In the genomic region with DNA sequence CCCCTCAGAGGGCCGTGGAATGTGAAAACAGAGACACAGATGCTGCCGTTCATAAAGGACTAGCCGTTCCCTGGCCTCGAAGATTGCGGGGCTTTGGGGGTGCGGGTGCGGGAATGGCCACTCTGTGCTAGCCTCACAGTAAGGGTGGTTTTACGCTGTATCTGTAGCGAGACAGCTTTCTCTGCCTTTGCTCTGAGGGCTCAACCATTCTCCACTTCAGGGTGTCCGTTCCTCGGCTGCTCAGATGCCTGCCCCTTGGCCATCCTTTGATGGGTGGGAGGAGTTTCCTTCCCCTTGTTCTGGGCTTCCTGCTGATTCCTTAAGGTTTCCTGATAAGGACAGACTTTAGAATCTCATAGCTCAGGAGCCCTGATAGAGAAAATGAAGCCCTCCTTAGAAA, we compare ENCODE assay signal across 8 mouse cellular contexts. TPM values are rescaled to one million over a fixed set of nuclear protein-coding genes. Genes with fewer than 3 reads are reported as not detected.
DNase-seq lines count a peak whose midpoint lies in the region; ATAC-seq and TF ChIP-seq lines count a peak whose summit lies in the region.

No protein-coding gene starts in this region.

- 0 out of 2 replicates have a peak overlapping the region, but pooled peaks have one; percentile 4 for H3K9ac ChIP-seq in forebrain, embryonic 14.5 days (ENCODE audit: low read length)
- peak overlapping the region; percentile 8; the same call in 1 of the 2 replicates for H3K9ac ChIP-seq in hindbrain, embryonic 14.5 days
- peak overlapping the region; percentile 67 for H3K9ac ChIP-seq in liver, embryonic 12.5 days
- H3K9ac ChIP-seq in neural tube, embryonic 13.5 days = peak overlapping the region; percentile 39; the same call in 1 of the 2 replicates

- H3K36me3 ChIP-seq in thymus, adult 2 months (ENCODE audit: control insufficient read depth, insufficient read depth, low read length) = no peaks in the 10 kb centered on the region
- H3K36me3 ChIP-seq in forebrain, embryonic 14.5 days (ENCODE audit: control insufficient read depth, insufficient read depth, low read length) = no peaks in the 10 kb centered on the region
- H3K36me3 ChIP-seq in hindbrain, embryonic 14.5 days (replicated peaks; ENCODE audit: control insufficient read depth, insufficient read depth) = no peaks in the 10 kb centered on the region
- no peaks in the 10 kb centered on the region for H3K36me3 ChIP-seq in liver, embryonic 12.5 days
- H3K36me3 ChIP-seq in neural tube, embryonic 13.5 days = no peaks in the 10 kb centered on the region

- peak overlapping the region; percentile 34 for H3K4me3 ChIP-seq in thymus, adult 2 months (ENCODE audit: control insufficient read depth, insufficient read depth, low read length)
- peak overlapping the region; percentile 1; the same call in 1 of the 2 replicates for H3K4me3 ChIP-seq in forebrain, embryonic 14.5 days (ENCODE audit: low read depth, low read length)
- peak overlapping the region; percentile 11; the same call in 1 of the 2 replicates for H3K4me3 ChIP-seq in hindbrain, embryonic 14.5 days (replicated peaks; ENCODE audit: low read length)
- peak overlapping the region; percentile 48 for H3K4me3 ChIP-seq in liver, embryonic 12.5 days
- H3K4me3 ChIP-seq in neural tube, embryonic 13.5 days = peak overlapping the region; percentile 25

- no peak for TF ChIP-seq CTCF in thymus, adult 2 months (IDR thresholded peaks at IDR 0.05; ENCODE audit: borderline replicate concordance, control insufficient read depth, extremely low read depth, insufficient read depth, low read length, poor library complexity)

- no peak for TF ChIP-seq POLR2A in thymus, adult 2 months (IDR thresholded peaks at IDR 0.05; ENCODE audit: control insufficient read depth, extremely low read depth, insufficient read depth, low read length, poor library complexity)

- WGBS in thymus, adult 2 months = 1% methylated on average over 11 of the region's 11 CpGs
- 8% methylated on average over 11 of the region's 11 CpGs for WGBS in forebrain, embryonic 14.5 days
- WGBS in hindbrain, embryonic 14.5 days = 15% methylated on average over 11 of the region's 11 CpGs
- under 1% methylated on average over 11 of the region's 11 CpGs for WGBS in liver, embryonic 12.5 days (ENCODE audit: insufficient replicate concordance)
- WGBS in neural tube, embryonic 13.5 days = 11% methylated on average over 11 of the region's 11 CpGs

- H3K4me2 ChIP-seq in forebrain, embryonic 14.5 days (ENCODE audit: low read length) = peak overlapping the region; percentile 37
- peak overlapping the region; percentile 42 for H3K4me2 ChIP-seq in hindbrain, embryonic 14.5 days (replicated peaks)
- H3K4me2 ChIP-seq in liver, embryonic 12.5 days = peak overlapping the region; percentile 78
- peak overlapping the region; percentile 48 for H3K4me2 ChIP-seq in neural tube, embryonic 13.5 days

- no peak for DNase-seq in thymus, adult 2 months
- no peak for DNase-seq in thymus, adult 18-20 months
- no peak for DNase-seq in forebrain, embryonic 14.5 days (ENCODE audit: low spot score)
- no peak for DNase-seq in hindbrain, embryonic 14.5 days (ENCODE audit: low spot score)
- DNase-seq in cerebellum, postnatal 36 days = no peak
- DNase-seq in right cerebral cortex, postnatal 14 days = no peak

- no peak overlapping the region for H3K27ac ChIP-seq in thymus, adult 2 months (ENCODE audit: control insufficient read depth, insufficient read depth, low read length)
- no peak overlapping the region for H3K27ac ChIP-seq in forebrain, embryonic 14.5 days (ENCODE audit: low read depth, low read length)
- no peak overlapping the region for H3K27ac ChIP-seq in hindbrain, embryonic 14.5 days
- H3K27ac ChIP-seq in liver, embryonic 12.5 days = peak overlapping the region; percentile 64; the same call in 1 of the 2 replicates
- H3K27ac ChIP-seq in neural tube, embryonic 13.5 days (replicated peaks) = no peak overlapping the region

- ATAC-seq in forebrain, embryonic 14.5 days = no peak
- ATAC-seq in hindbrain, embryonic 14.5 days (ENCODE audit: low FRiP score) = no peak
- ATAC-seq in liver, embryonic 12.5 days = no peak
- no peak for ATAC-seq in neural tube, embryonic 13.5 days (ENCODE audit: low read depth)

- no peaks in the 10 kb centered on the region for H3K9me3 ChIP-seq in forebrain, embryonic 14.5 days (replicated peaks; ENCODE audit: control insufficient read depth, low read length)
- H3K9me3 ChIP-seq in hindbrain, embryonic 14.5 days (ENCODE audit: control insufficient read depth, low read length) = no peaks in the 10 kb centered on the region
- H3K9me3 ChIP-seq in liver, embryonic 12.5 days (replicated peaks) = no peaks in the 10 kb centered on the region
- no peaks in the 10 kb centered on the region for H3K9me3 ChIP-seq in neural tube, embryonic 13.5 days

- H3K4me1 ChIP-seq in thymus, adult 2 months (replicated peaks; ENCODE audit: control insufficient read depth, insufficient read depth, low read length) = peaks cover 19% of the 10 kb centered on the region
- no peaks in the 10 kb centered on the region for H3K4me1 ChIP-seq in forebrain, embryonic 14.5 days (ENCODE audit: control insufficient read depth, insufficient read depth, low read length)
- H3K4me1 ChIP-seq in hindbrain, embryonic 14.5 days (replicated peaks; ENCODE audit: control insufficient read depth, insufficient read depth, low read length) = no peaks in the 10 kb centered on the region
- peaks cover 61% of the 10 kb centered on the region for H3K4me1 ChIP-seq in liver, embryonic 12.5 days
- 0 out of 2 replicates have a peak, but pooled peaks cover 6% of the 10 kb centered on the region for H3K4me1 ChIP-seq in neural tube, embryonic 13.5 days (replicated peaks)

- H3K27me3 ChIP-seq in thymus, adult 2 months (ENCODE audit: control insufficient read depth, insufficient read depth, low read length) = no peaks in the 10 kb centered on the region
- H3K27me3 ChIP-seq in forebrain, embryonic 14.5 days (replicated peaks; ENCODE audit: control insufficient read depth, insufficient read depth, low read length) = peaks cover 4% of the 10 kb centered on the region; the same call in 1 of the 2 replicates
- peaks cover 7% of the 10 kb centered on the region for H3K27me3 ChIP-seq in hindbrain, embryonic 14.5 days (ENCODE audit: control insufficient read depth, insufficient read depth, low read length)
- H3K27me3 ChIP-seq in liver, embryonic 12.5 days (replicated peaks) = peaks cover 4% of the 10 kb centered on the region; the same call in 1 of the 2 replicates
- peaks cover 21% of the 10 kb centered on the region for H3K27me3 ChIP-seq in neural tube, embryonic 13.5 days

RNA-seq across cellular contexts. Expression of a gene that starts 18.8 kb away (rescaled TPM):
- 94.3 and 107 TPM in 2 replicates for polyA plus RNA-seq in thymus, adult 2 months (2012; rRNA removed)
- 7.5 and 10.3 TPM in 2 replicates for polyA plus RNA-seq in forebrain, embryonic 14.5 days (2014; fragmentation: Nextera tagmentation; extraction: Ambion mirVana)
- polyA plus RNA-seq in hindbrain, embryonic 14.5 days (2014; fragmentation: Nextera tagmentation; extraction: Ambion mirVana) = 11.5 and 13.8 TPM in 2 replicates
- polyA plus RNA-seq in liver, embryonic 12.5 days (2016; fragmentation: Nextera tagmentation; extraction: Ambion mirVana) = 54.4 and 57.7 TPM in 2 replicates
- 8.3 TPM in 2 replicates for polyA plus RNA-seq in neural tube, embryonic 13.5 days (2015; fragmentation: Nextera tagmentation; extraction: Ambion mirVana)

RNA-seq across cellular contexts. Expression of a gene that starts 21.9 kb away (rescaled TPM):
- 9.3 and 11.4 TPM in 2 replicates for polyA plus RNA-seq in thymus, adult 2 months (2012; rRNA removed)
- 77.8 and 86.1 TPM in 2 replicates for polyA plus RNA-seq in forebrain, embryonic 14.5 days (2014; fragmentation: Nextera tagmentation; extraction: Ambion mirVana)
- 60.3 and 65.7 TPM in 2 replicates for polyA plus RNA-seq in hindbrain, embryonic 14.5 days (2014; fragmentation: Nextera tagmentation; extraction: Ambion mirVana)
- 59.8 and 59.9 TPM in 2 replicates for polyA plus RNA-seq in liver, embryonic 12.5 days (2016; fragmentation: Nextera tagmentation; extraction: Ambion mirVana)
- 67.0 and 69.0 TPM in 2 replicates for polyA plus RNA-seq in neural tube, embryonic 13.5 days (2015; fragmentation: Nextera tagmentation; extraction: Ambion mirVana)

RNA-seq across cellular contexts. Expression of a gene that starts 58.9 kb away (rescaled TPM):
- polyA plus RNA-seq in thymus, adult 2 months (2012; rRNA removed) = 20.1 and 21.2 TPM in 2 replicates
- 22.3 and 22.6 TPM in 2 replicates for polyA plus RNA-seq in forebrain, embryonic 14.5 days (2014; fragmentation: Nextera tagmentation; extraction: Ambion mirVana)
- polyA plus RNA-seq in hindbrain, embryonic 14.5 days (2014; fragmentation: Nextera tagmentation; extraction: Ambion mirVana) = 18.8 and 20.5 TPM in 2 replicates
- 25.4 and 30.7 TPM in 2 replicates for polyA plus RNA-seq in liver, embryonic 12.5 days (2016; fragmentation: Nextera tagmentation; extraction: Ambion mirVana)
- polyA plus RNA-seq in neural tube, embryonic 13.5 days (2015; fragmentation: Nextera tagmentation; extraction: Ambion mirVana) = 20.5 and 21.6 TPM in 2 replicates

RNA-seq across cellular contexts. Expression of a gene that starts 59.2 kb away (rescaled TPM):
- 0.27 TPM in 1 of 2 replicates, not detected in the other for polyA plus RNA-seq in thymus, adult 2 months (2012; rRNA removed)
- polyA plus RNA-seq in forebrain, embryonic 14.5 days (2014; fragmentation: Nextera tagmentation; extraction: Ambion mirVana) = 1.1 and 1.4 TPM in 2 replicates
- polyA plus RNA-seq in hindbrain, embryonic 14.5 days (2014; fragmentation: Nextera tagmentation; extraction: Ambion mirVana) = 1.3 and 1.8 TPM in 2 replicates
- polyA plus RNA-seq in liver, embryonic 12.5 days (2016; fragmentation: Nextera tagmentation; extraction: Ambion mirVana) = 0.14 and 0.51 TPM in 2 replicates
- polyA plus RNA-seq in neural tube, embryonic 13.5 days (2015; fragmentation: Nextera tagmentation; extraction: Ambion mirVana) = 1.6 and 1.8 TPM in 2 replicates

Comparison
In these comparisons a context has a peak if more than half of its experiments do, and no peak if none do; other contexts are left out.
1. H3K9ac ChIP-seq: peak in every context shown above with its lines; median percentile 67 in liver, embryonic 12.5 days; 39 in neural tube, embryonic 13.5 days; 8 in hindbrain, embryonic 14.5 days; 4 in forebrain, embryonic 14.5 days.